Mouse (Mus musculus) heart, embryonic 16.5 days (tissue): Measurements from ENCODE around the gene Nomo1. TPM values are rescaled to one million over a fixed set of nuclear protein-coding genes. Genes with fewer than 3 reads are reported as not detected.

Experiments used
- ATAC-seq: fragments of 200-750 bp; cut with Nextera tagmentation; replicated peaks from 2 replicates; pipeline ENCODE4 v1.8.0; 2017; ENCODE audit warnings: moderate number of reproducible peaks; ENCODE audit not compliant: insufficient read depth, low FRiP score; ENCODE audit errors: extremely low read depth
- H3K27ac ChIP-seq: fragments of 300-500 bp; sonication (generic); 2 replicates; pipeline ENCODE4 v1.5.1; 2014; ENCODE audit warnings: mild to moderate bottlenecking, low read length, control low read depth, moderate library complexity
- H3K27me3 ChIP-seq: fragments of 300-500 bp; sonication (generic); 2 replicates; pipeline ENCODE4 v1.6.1; 2014; ENCODE audit warnings: low read length, mixed read lengths; ENCODE audit not compliant: control insufficient read depth, insufficient read depth
- H3K36me3 ChIP-seq: fragments of 300-500 bp; sonication (generic); 2 replicates; pipeline ENCODE4 v1.6.1; 2014; ENCODE audit not compliant: control insufficient read depth, insufficient read depth
- H3K4me1 ChIP-seq: fragments of 300-500 bp; sonication (generic); 2 replicates; pipeline ENCODE4 v1.6.1; 2014; ENCODE audit warnings: low read length, mixed read lengths; ENCODE audit not compliant: control insufficient read depth, insufficient read depth
- H3K4me2 ChIP-seq: fragments of 300-500 bp; sonication (generic); 2 replicates; pipeline ENCODE4 v1.6.1; 2014; ENCODE audit warnings: low read depth, mild to moderate bottlenecking, control low read depth, low read length
- H3K4me3 ChIP-seq: fragments of 300-500 bp; sonication (generic); 2 replicates; pipeline ENCODE4 v1.5.1; 2014; ENCODE audit warnings: mild to moderate bottlenecking, control low read depth, low read length
- H3K9ac ChIP-seq: fragments of 300-500 bp; sonication (generic); 2 replicates; pipeline ENCODE4 v1.6.1; 2014; ENCODE audit warnings: low read length, control low read depth
- H3K9me3 ChIP-seq: fragments of 300-500 bp; sonication (generic); replicated peaks from 2 replicates; pipeline ENCODE4 v1.6.1; 2016; ENCODE audit warnings: low read length; ENCODE audit not compliant: control insufficient read depth
- WGBS: fragments of 180-500 bp; shearing (Covaris S2); extraction: QIAGEN DNeasy Blood & Tissue Kit; methylation state at CpG from one replicate; pipeline ENCODE4 v1.1.7; 2014; 5-methylcytosine and 5-hydroxymethylcytosine counted together
- polyA plus RNA-seq: library from polyadenylated mRNA; unstranded; fragments of >200 nt; fragmentation: Nextera tagmentation; extraction: Ambion mirVana; gene quantifications from 2 replicates; pipeline ENCODE4 v1.2.1, GENCODE M21; 2015

Nomo1 gene
- polyA plus RNA-seq, 1 experiment from 2014 or later = 36.2 TPM

GRCm38 (mm10) chr7:46086378-46086777, 52.9 kb downstream of the Nomo1 start:
- H3K9ac ChIP-seq = no peak overlapping the region
- H3K9me3 ChIP-seq = peaks cover 7% of the 10 kb centered on the region
- peaks cover 9% of the 10 kb centered on the region for H3K36me3 ChIP-seq
- no peaks in the 10 kb centered on the region for H3K27me3 ChIP-seq
- no peak overlapping the region for H3K27ac ChIP-seq
- H3K4me3 ChIP-seq = no peak overlapping the region
- ATAC-seq = no peak
- H3K4me2 ChIP-seq = no peak overlapping the region
- WGBS = 87% methylated on average over 6 of the region's 6 CpGs
- H3K4me1 ChIP-seq = peaks cover 12% of the 10 kb centered on the region

DNA sequence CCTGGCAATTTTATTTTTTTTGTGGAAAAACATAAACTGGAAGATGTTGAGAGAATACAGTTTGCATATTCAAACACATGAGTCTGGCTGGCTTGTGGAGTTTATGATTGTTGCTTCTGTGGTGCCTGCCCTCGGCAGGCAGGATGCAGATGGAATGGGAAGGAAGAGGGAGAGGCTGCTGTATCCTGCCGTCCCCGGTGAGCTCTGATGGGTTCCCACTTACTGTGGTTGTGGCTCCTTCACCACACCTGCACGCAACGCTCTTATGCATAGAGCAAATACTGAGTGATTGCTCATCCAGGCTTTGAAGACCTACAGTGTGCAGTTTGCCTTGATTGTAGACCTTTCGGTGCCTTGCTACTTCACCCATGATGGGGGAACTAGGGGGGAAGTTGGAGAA, 54.7 kb downstream of the Nomo1 start:
- Histone ChIP-seq H3K27ac (no peak overlapping the region), H3K9me3 (peaks cover 7% of the 10 kb centered on the region), H3K9ac (no peak overlapping the region), H3K27me3 (no peaks in the 10 kb centered on the region), H3K4me1 (peaks cover 9% of the 10 kb centered on the region), H3K36me3 (no peaks in the 10 kb centered on the region), H3K4me2 (no peak overlapping the region), H3K4me3 (no peak overlapping the region)
- WGBS = 75% methylated on average over 6 of the region's 6 CpGs
- ATAC-seq = no peak

DNA sequence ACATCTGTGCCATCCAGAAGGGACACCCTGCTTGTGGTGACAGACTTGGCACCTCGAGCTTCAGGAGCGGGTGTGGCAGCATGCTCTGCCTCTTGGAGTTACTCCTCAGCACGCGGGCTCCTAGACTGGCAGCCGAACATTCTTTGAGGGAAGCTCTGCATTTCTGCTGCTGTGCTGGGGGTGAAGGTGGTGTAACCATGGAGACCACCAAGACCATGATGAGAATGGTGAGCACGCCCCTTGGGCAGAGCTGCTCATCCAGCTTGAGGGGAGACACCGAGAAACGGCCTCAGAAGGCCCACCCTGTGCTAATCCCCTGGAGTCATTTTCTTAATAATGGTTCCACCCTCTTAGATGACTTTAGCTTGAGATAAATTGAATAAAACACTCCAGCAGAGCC, 59.3 kb downstream of the Nomo1 start:
- H3K9ac ChIP-seq = no peak overlapping the region
- no peak for ATAC-seq
- H3K9me3 ChIP-seq = peaks cover 7% of the 10 kb centered on the region
- H3K4me3 ChIP-seq = no peak overlapping the region
- no peak overlapping the region for H3K4me2 ChIP-seq
- no peaks in the 10 kb centered on the region for H3K27me3 ChIP-seq
- WGBS = 65% methylated on average over 8 of the region's 8 CpGs
- H3K4me1 ChIP-seq = peaks cover 10% of the 10 kb centered on the region
- no peaks in the 10 kb centered on the region for H3K36me3 ChIP-seq
- H3K27ac ChIP-seq = no peak overlapping the region

GRCm38 (mm10) chr7:46096136-46096535, 62.6 kb downstream of the Nomo1 start:
- peaks cover 10% of the 10 kb centered on the region for H3K4me1 ChIP-seq
- peak overlapping the region; percentile 52 for H3K4me3 ChIP-seq
- no peaks in the 10 kb centered on the region for H3K27me3 ChIP-seq
- H3K36me3 ChIP-seq = no peaks in the 10 kb centered on the region
- ATAC-seq = peak; percentile 34
- peak overlapping the region; percentile 99; the same call in 1 of the 2 replicates for H3K27ac ChIP-seq
- WGBS = 7% methylated on average over 4 of the region's 4 CpGs
- H3K9ac ChIP-seq = peak overlapping the region; percentile 51; the same call in 1 of the 2 replicates
- peak overlapping the region; percentile 71 for H3K4me2 ChIP-seq
- no peaks in the 10 kb centered on the region for H3K9me3 ChIP-seq

DNA sequence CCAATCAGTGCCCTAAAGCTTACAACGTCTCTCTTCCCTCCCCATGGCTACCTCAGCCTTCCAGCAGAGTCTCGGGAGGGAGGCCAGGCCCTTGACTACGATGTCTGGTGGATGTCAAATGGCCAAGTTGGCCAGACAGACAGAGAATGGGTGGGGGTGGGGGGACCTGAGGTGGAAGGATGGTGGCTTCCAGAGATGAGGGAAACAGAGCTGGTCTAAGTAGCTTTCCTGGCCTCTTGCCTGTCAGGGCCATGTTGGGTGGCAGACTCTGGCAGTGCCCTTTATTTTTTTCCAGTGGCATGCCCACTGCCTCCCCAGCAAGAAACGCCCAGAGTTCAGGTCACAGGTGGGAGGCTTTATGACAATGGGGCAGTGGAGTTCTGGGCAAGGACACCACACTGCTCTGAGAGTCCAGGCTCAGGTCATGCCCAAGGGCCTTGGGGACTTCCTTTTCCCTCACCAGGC, 63.9 kb downstream of the Nomo1 start:
- H3K4me1 ChIP-seq = peaks cover 10% of the 10 kb centered on the region
- peak overlapping the region; percentile 71 for H3K4me2 ChIP-seq
- H3K9me3 ChIP-seq = no peaks in the 10 kb centered on the region
- 25% methylated on average over 4 of the region's 4 CpGs for WGBS
- peak overlapping the region; percentile 52 for H3K4me3 ChIP-seq
- no peak for ATAC-seq
- H3K36me3 ChIP-seq = no peaks in the 10 kb centered on the region
- H3K27me3 ChIP-seq = no peaks in the 10 kb centered on the region
- peak overlapping the region; percentile 99 for H3K27ac ChIP-seq
- H3K9ac ChIP-seq = peak overlapping the region; percentile 82

- Histone ChIP-seq H3K4me1 (peaks cover 10% of the 10 kb centered on the region), H3K27me3 (no peaks in the 10 kb centered on the region), H3K4me2 (peak overlapping the region; percentile 71), H3K36me3 (no peaks in the 10 kb centered on the region), H3K4me3 (peak overlapping the region; percentile 52), H3K9me3 (no peaks in the 10 kb centered on the region), H3K27ac (peak overlapping the region; percentile 99), H3K9ac (peak overlapping the region; percentile 82)
- ATAC-seq = peak; percentile 73
- 49% methylated on average over 19 of the region's 19 CpGs for WGBS
Measured at GRCm38 (mm10) chr7:46098221-46098918, 64.9 kb downstream of the Nomo1 start.

DNA sequence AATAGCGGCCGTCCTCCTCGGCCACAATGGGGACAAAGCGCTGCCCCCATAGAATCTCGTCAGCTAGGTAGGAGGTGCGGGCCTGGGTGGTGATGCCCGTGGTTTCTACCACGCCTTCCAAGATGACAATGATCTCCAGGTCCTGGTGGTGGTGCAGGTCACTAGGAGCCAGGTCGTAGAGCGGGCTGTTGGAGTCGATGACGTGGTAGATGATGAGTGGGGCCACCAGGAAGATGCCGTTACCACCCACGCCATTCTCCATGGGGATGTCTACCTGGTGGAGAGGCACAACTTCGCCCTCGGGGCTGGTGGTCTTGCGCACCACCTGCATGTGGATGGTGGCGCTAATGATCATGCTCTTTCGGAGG, 65.4 kb downstream of the Nomo1 start:
- peak overlapping the region; percentile 52 for H3K4me3 ChIP-seq
- no peaks in the 10 kb centered on the region for H3K36me3 ChIP-seq
- H3K27me3 ChIP-seq = no peaks in the 10 kb centered on the region
- no peaks in the 10 kb centered on the region for H3K9me3 ChIP-seq
- peaks cover 10% of the 10 kb centered on the region for H3K4me1 ChIP-seq
- ATAC-seq = no peak
- peak overlapping the region; percentile 31 for H3K9ac ChIP-seq
- peak overlapping the region; percentile 99 for H3K27ac ChIP-seq
- 69% methylated on average over 19 of the region's 19 CpGs for WGBS
- H3K4me2 ChIP-seq = peak overlapping the region; percentile 71

- Histone ChIP-seq H3K36me3 (no peaks in the 10 kb centered on the region), H3K4me2 (peak overlapping the region; percentile 71), H3K9me3 (no peaks in the 10 kb centered on the region), H3K9ac (peak overlapping the region; percentile 84), H3K4me1 (peaks cover 10% of the 10 kb centered on the region), H3K27ac (peak overlapping the region; percentile 99), H3K4me3 (peak overlapping the region; percentile 62), H3K27me3 (no peaks in the 10 kb centered on the region)
- ATAC-seq = no peak
- 66% methylated on average over 13 of the region's 13 CpGs for WGBS
Measured at GRCm38 (mm10) chr7:46099682-46100081, 66.2 kb downstream of the Nomo1 start.

GRCm38 (mm10) chr7:46100563-46100962, 67.1 kb downstream of the Nomo1 start, which contains the start of gene Kcnj11:
TSS of gene Kcnj11 (minus strand) at chr7:46100764.
- Histone ChIP-seq H3K36me3 (no peaks in the 10 kb centered on the region), H3K4me2 (peak within 1 kb of the TSS; percentile 71), H3K9ac (peak within 1 kb of the TSS; percentile 84), H3K9me3 (no peaks in the 10 kb centered on the region), H3K27ac (peak within 1 kb of the TSS; percentile 99), H3K4me3 (peak within 1 kb of the TSS; percentile 62), H3K27me3 (no peaks in the 10 kb centered on the region), H3K4me1 (peaks cover 10% of the 10 kb centered on the region)
- ATAC-seq = peak; percentile 55
- WGBS = 1% methylated on average over 30 of the region's 34 CpGs
